Mouse (Mus musculus) forebrain, embryonic 16.5 days (tissue): ENCODE results near the gene Foxd2. TPM values are rescaled to one million over a fixed set of nuclear protein-coding genes. Genes with fewer than 3 reads are reported as not detected.
A peak's percentile ranks its signal among the peaks of the same experiment; 100 is the strongest.

Experiments used
- ATAC-seq: fragments of 200-750 bp; cut with Nextera tagmentation; 2 replicates; pipeline ENCODE4 v1.8.0; 2017; ENCODE audit warnings: mild to moderate bottlenecking, moderate library complexity
- H3K27ac ChIP-seq: fragments of 300-500 bp; sonication (generic); 2 replicates; pipeline ENCODE4 v1.5.1; 2014; ENCODE audit warnings: low read length, control low read depth
- H3K27me3 ChIP-seq: fragments of 300-500 bp; sonication (generic); replicated peaks from 2 replicates; pipeline ENCODE4 v1.6.1; 2014; ENCODE audit warnings: low read length; ENCODE audit not compliant: control insufficient read depth, insufficient read depth
- H3K36me3 ChIP-seq: fragments of 300-500 bp; sonication (generic); 2 replicates; pipeline ENCODE4 v1.6.1; 2014; ENCODE audit not compliant: control insufficient read depth, insufficient read depth
- H3K4me1 ChIP-seq: fragments of 300-500 bp; sonication (generic); replicated peaks from 2 replicates; pipeline ENCODE4 v1.6.1; 2014; ENCODE audit warnings: low read length; ENCODE audit not compliant: control insufficient read depth, insufficient read depth
- H3K4me2 ChIP-seq: fragments of 300-500 bp; sonication (generic); 2 replicates; pipeline ENCODE4 v1.6.1; 2014; ENCODE audit warnings: mild to moderate bottlenecking, low read length, control low read depth
- H3K4me3 ChIP-seq: fragments of 300-500 bp; sonication (generic); replicated peaks from 2 replicates; pipeline ENCODE4 v1.5.1; 2014; ENCODE audit warnings: mild to moderate bottlenecking, low read length, control low read depth
- H3K9ac ChIP-seq: fragments of 300-500 bp; sonication (generic); replicated peaks from 2 replicates; pipeline ENCODE4 v1.6.1; 2014; ENCODE audit warnings: low read depth, low read length, control low read depth
- H3K9me3 ChIP-seq: fragments of 300-500 bp; sonication (generic); 2 replicates; pipeline ENCODE4 v1.6.1; 2016; ENCODE audit warnings: low read length; ENCODE audit not compliant: control insufficient read depth
- WGBS: fragments of 180-500 bp; shearing (Covaris S2); extraction: QIAGEN DNeasy Blood & Tissue Kit; methylation state at CpG from one replicate; pipeline ENCODE4 v1.1.7; 2014; 5-methylcytosine and 5-hydroxymethylcytosine counted together
- polyA plus RNA-seq: library from polyadenylated mRNA; unstranded; fragments of >200 nt; fragmentation: Nextera tagmentation; extraction: Ambion mirVana; gene quantifications from 2 replicates; pipeline ENCODE4 v1.2.1, GENCODE M21; 2015

The Foxd2 gene
- polyA plus RNA-seq, 1 experiment from 2014 or later = 0.15 TPM

- Histone ChIP-seq H3K27ac (no peak overlapping the region), H3K4me3 (no peak overlapping the region)
Measured at GRCm38 (mm10) chr4:114905969-114906680, 2.5 kb downstream of the Foxd2 start.

GRCm38 (mm10) chr4:114905501-114905900, 3.2 kb downstream of the Foxd2 start:
- no peak overlapping the region for H3K27ac ChIP-seq
- H3K9me3 ChIP-seq = no peaks in the 10 kb centered on the region
- H3K36me3 ChIP-seq = no peaks in the 10 kb centered on the region
- 48% methylated on average over 3 of the region's 3 CpGs for WGBS
- peaks cover 25% of the 10 kb centered on the region for H3K4me1 ChIP-seq
- no peak for ATAC-seq
- no peak overlapping the region for H3K9ac ChIP-seq
- H3K4me2 ChIP-seq = no peak overlapping the region
- H3K27me3 ChIP-seq = peaks cover 81% of the 10 kb centered on the region
- H3K4me3 ChIP-seq = no peak overlapping the region

More at GRCm38 (mm10) chr4:114905969-114906680, 2.5 kb downstream of the Foxd2 start:
- Histone ChIP-seq H3K4me1 (peaks cover 25% of the 10 kb centered on the region), H3K9me3 (no peaks in the 10 kb centered on the region), H3K9ac (no peak overlapping the region), H3K4me2 (no peak overlapping the region), H3K27me3 (peaks cover 81% of the 10 kb centered on the region), H3K36me3 (no peaks in the 10 kb centered on the region)
- ATAC-seq = no peak
- 7% methylated on average over 10 of the region's 10 CpGs for WGBS

GRCm38 (mm10) chr4:114903422-114903782, 5.3 kb downstream of the Foxd2 start:
- Histone ChIP-seq H3K4me1 (peaks cover 15% of the 10 kb centered on the region), H3K27ac (no peak overlapping the region), H3K4me3 (no peak overlapping the region), H3K27me3 (peaks cover 82% of the 10 kb centered on the region), H3K9me3 (no peaks in the 10 kb centered on the region), H3K4me2 (no peak overlapping the region), H3K36me3 (no peaks in the 10 kb centered on the region), H3K9ac (no peak overlapping the region)
- WGBS = under 1% methylated on average over 11 of the region's 11 CpGs
- no peak for ATAC-seq

- Histone ChIP-seq H3K36me3 (no peaks in the 10 kb centered on the region), H3K4me3 (no peak overlapping the region), H3K4me2 (no peak overlapping the region), H3K9ac (no peak overlapping the region), H3K27me3 (peaks cover 85% of the 10 kb centered on the region), H3K9me3 (no peaks in the 10 kb centered on the region), H3K4me1 (peaks cover 9% of the 10 kb centered on the region), H3K27ac (no peak overlapping the region)
- no peak for ATAC-seq
- under 1% methylated on average over 39 of the region's 39 CpGs for WGBS
Measured at GRCm38 (mm10) chr4:114902641-114903421, 5.8 kb downstream of the Foxd2 start.

GRCm38 (mm10) chr4:114901643-114902351, 6.9 kb downstream of the Foxd2 start:
- Histone ChIP-seq H3K27me3 (peaks cover 85% of the 10 kb centered on the region), H3K36me3 (no peaks in the 10 kb centered on the region), H3K4me2 (no peak overlapping the region), H3K4me1 (peaks cover 5% of the 10 kb centered on the region; the same call in 1 of the 2 replicates), H3K4me3 (no peak overlapping the region), H3K9me3 (no peaks in the 10 kb centered on the region), H3K27ac (no peak overlapping the region), H3K9ac (no peak overlapping the region)
- WGBS = under 1% methylated on average over 41 of the region's 42 CpGs
- 0 out of 2 replicates have a peak, but pooled peaks have one; percentile 9 for ATAC-seq

- peak; percentile 34; the same call in 1 of the 2 replicates for ATAC-seq
- WGBS = 2% methylated on average over 33 of the region's 33 CpGs
- H3K27ac ChIP-seq = no peak overlapping the region
Measured at GRCm38 (mm10) chr4:114900866-114901642, 7.6 kb downstream of the Foxd2 start.

GRCm38 (mm10) chr4:114899885-114900284, 8.8 kb downstream of the Foxd2 start:
- Histone ChIP-seq H3K4me1 (peaks cover 5% of the 10 kb centered on the region; the same call in 1 of the 2 replicates), H3K4me2 (no peak overlapping the region), H3K27me3 (peaks cover 67% of the 10 kb centered on the region), H3K36me3 (no peaks in the 10 kb centered on the region), H3K4me3 (no peak overlapping the region), H3K27ac (no peak overlapping the region), H3K9ac (no peak overlapping the region), H3K9me3 (no peaks in the 10 kb centered on the region)
- 3% methylated on average over 3 of the region's 3 CpGs for WGBS
- no peak for ATAC-seq

More at GRCm38 (mm10) chr4:114900866-114901642, 7.6 kb downstream of the Foxd2 start:
- Histone ChIP-seq H3K4me3 (no peak overlapping the region), H3K36me3 (no peaks in the 10 kb centered on the region), H3K9me3 (no peaks in the 10 kb centered on the region), H3K9ac (no peak overlapping the region), H3K27me3 (peaks cover 79% of the 10 kb centered on the region), H3K4me2 (no peak overlapping the region), H3K4me1 (peaks cover 5% of the 10 kb centered on the region; the same call in 1 of the 2 replicates)

GRCm38 (mm10) chr4:114897853-114898252, 10.8 kb downstream of the Foxd2 start:
- Histone ChIP-seq H3K4me1 (peaks cover 5% of the 10 kb centered on the region; the same call in 1 of the 2 replicates), H3K27ac (no peak overlapping the region), H3K27me3 (peaks cover 53% of the 10 kb centered on the region), H3K4me3 (no peak overlapping the region), H3K9me3 (no peaks in the 10 kb centered on the region), H3K9ac (no peak overlapping the region), H3K4me2 (no peak overlapping the region), H3K36me3 (no peaks in the 10 kb centered on the region)
- WGBS = 14% methylated on average over 4 of the region's 4 CpGs
- ATAC-seq = no peak
